Mouse (Mus musculus): ENCODE results near the gene Ccdc84. TPM values are rescaled to one million over a fixed set of nuclear protein-coding genes. Genes with fewer than 3 reads are reported as not detected.

Ccdc84 gene
- total and polyA plus RNA-seq, 3 experiments: 18.0 to 18.7 TPM; not detected in 1

DNA sequence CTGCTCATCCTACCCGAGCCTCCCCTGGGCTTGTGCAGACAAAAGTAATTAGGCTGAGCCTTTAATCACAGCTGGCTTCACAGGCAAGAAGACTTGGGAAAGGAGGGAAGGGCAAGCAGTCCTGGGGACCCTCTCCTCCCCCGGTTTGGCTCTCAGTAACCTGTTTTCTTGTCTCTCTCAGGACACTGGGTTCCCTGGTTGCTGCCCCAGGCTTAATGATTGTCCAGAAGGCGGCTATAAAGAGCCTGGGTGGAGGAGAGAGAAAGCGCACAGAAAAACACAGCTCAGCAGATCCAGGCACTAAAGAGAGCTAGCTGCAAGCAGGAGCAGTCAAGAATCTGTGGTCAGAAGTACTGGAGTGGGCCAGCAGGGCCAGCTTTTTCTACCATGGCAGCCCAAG, 20.3 kb downstream of the Ccdc84 start:
- H3K27me3 ChIP-seq (ENCODE audit: control insufficient read depth in 1 of 2, insufficient read depth in 2 of 2, low read length in 2 of 2): no peaks in the 10 kb centered on the region
- peaks cover 0 to 14% of the 10 kb centered on the region in 2 experiments; a peak in 2 of 4 replicates for H3K4me1 ChIP-seq (ENCODE audit: control insufficient read depth in 1 of 2, insufficient read depth in 2 of 2, low read length in 2 of 2)
- TF ChIP-seq E2F4 (IDR thresholded peaks at IDR 0.05; ENCODE audit: borderline replicate concordance, low read depth, low read length) (no peak), MXI1 (IDR thresholded peaks at IDR 0.05; ENCODE audit: low read depth, low read length) (no peak), RCOR1 (IDR thresholded peaks at IDR 0.05; ENCODE audit: low read depth, low read length) (no peak), EP300 (IDR thresholded peaks at IDR 0.05; ENCODE audit: low read depth in 1 of 2, low read length in 2 of 2) (no peak), NELFE (IDR thresholded peaks at IDR 0.05; ENCODE audit: low read depth, low read length) (no peak), MAFK (IDR thresholded peaks at IDR 0.05; ENCODE audit: borderline replicate concordance, low read depth, low read length) (no peak), TCF12 (IDR thresholded peaks at IDR 0.05; ENCODE audit: low read depth, low read length) (no peak), ZMIZ1 (IDR thresholded peaks at IDR 0.05; ENCODE audit: low read depth, low read length) (no peak), KAT2A (conservative IDR thresholded peaks at IDR 0.05; ENCODE audit: low read depth, low read length) (no peak), JUND (IDR thresholded peaks at IDR 0.05; ENCODE audit: low read depth, low read length) (no peak), UBTF (IDR thresholded peaks at IDR 0.05; ENCODE audit: borderline replicate concordance, insufficient read depth, low read depth, low read length) (no peak), MYC (IDR thresholded peaks at IDR 0.05; ENCODE audit: low read depth, low read length) (no peak), RAD21 (IDR thresholded peaks at IDR 0.05; ENCODE audit: low read depth, low read length) (no peak)
- peak overlapping the region; percentile 72 to 73 for H3K4me3 ChIP-seq (ENCODE audit: control insufficient read depth in 1 of 2, insufficient read depth in 1 of 2, low read depth in 2 of 2, low read length in 2 of 2)
- no peak for DNase-seq (ENCODE audit: low read depth, low spot score)
- H3K79me2 ChIP-seq (ENCODE audit: control insufficient read depth, insufficient read depth, low read length, poor library complexity): peaks cover 8% of the 10 kb centered on the region; the same call in 1 of the 2 replicates
- peak overlapping the region; percentile 80 for H3K9ac ChIP-seq (ENCODE audit: control insufficient read depth, low read depth, low read length, poor library complexity, severe bottlenecking)
- H3K27ac ChIP-seq (ENCODE audit: control insufficient read depth, low read depth, low read length): no peak overlapping the region
- peaks cover 0 to 4% of the 10 kb centered on the region in 2 experiments; a peak in 2 of 4 replicates for H3K36me3 ChIP-seq (ENCODE audit: control insufficient read depth in 1 of 2, insufficient read depth in 2 of 2, low read length in 2 of 2)
- H3K9me3 ChIP-seq (replicated peaks; ENCODE audit: insufficient read depth, low read length): no peaks in the 10 kb centered on the region

- Histone ChIP-seq H3K36me3 (ENCODE audit: control insufficient read depth in 1 of 2, insufficient read depth in 2 of 2, low read length in 2 of 2) (peaks cover 0 to 4% of the 10 kb centered on the region in 2 experiments; a peak in 2 of 4 replicates), H3K9ac (ENCODE audit: control insufficient read depth, low read depth, low read length, poor library complexity, severe bottlenecking) (peak within 1 kb of the TSS; percentile 80), H3K27me3 (ENCODE audit: control insufficient read depth in 1 of 2, insufficient read depth in 2 of 2, low read length in 2 of 2) (no peaks in the 10 kb centered on the region), H3K4me1 (ENCODE audit: control insufficient read depth in 1 of 2, insufficient read depth in 2 of 2, low read length in 2 of 2) (peaks cover 0 to 14% of the 10 kb centered on the region in 2 experiments; a peak in 2 of 4 replicates), H3K9me3 (replicated peaks; ENCODE audit: insufficient read depth, low read length) (no peaks in the 10 kb centered on the region), H3K4me3 (ENCODE audit: control insufficient read depth in 1 of 2, insufficient read depth in 1 of 2, low read depth in 2 of 2, low read length in 2 of 2) (peak within 1 kb of the TSS; percentile 72 to 73), H3K27ac (ENCODE audit: control insufficient read depth, low read depth, low read length) (peak within 1 kb of the TSS; percentile 60), H3K79me2 (ENCODE audit: control insufficient read depth, insufficient read depth, low read length, poor library complexity) (peaks cover 8% of the 10 kb centered on the region; the same call in 1 of the 2 replicates)
- peak; percentile 99 for DNase-seq (ENCODE audit: low read depth, low spot score)
- TF ChIP-seq EP300 (IDR thresholded peaks at IDR 0.05; ENCODE audit: low read depth in 1 of 2, low read length in 2 of 2) (no peak), MXI1 (IDR thresholded peaks at IDR 0.05; ENCODE audit: low read depth, low read length) (peak; percentile 75), ZMIZ1 (IDR thresholded peaks at IDR 0.05; ENCODE audit: low read depth, low read length) (peak; percentile 85), ZNF384 (IDR thresholded peaks at IDR 0.05; ENCODE audit: low read depth, low read length) (no peak), MYC (IDR thresholded peaks at IDR 0.05; ENCODE audit: low read depth, low read length) (peak; percentile 62; the same call in 1 of the 2 replicates), SIN3A (IDR thresholded peaks at IDR 0.05; ENCODE audit: low read length) (peak; percentile 87), POLR2AphosphoS5 (IDR thresholded peaks at IDR 0.05; ENCODE audit: borderline replicate concordance, low read depth, low read length) (peak; percentile 2; the same call in 1 of the 2 replicates), TCF12 (IDR thresholded peaks at IDR 0.05; ENCODE audit: low read depth, low read length) (peak; percentile 41; the same call in 1 of the 2 replicates), MAZ (IDR thresholded peaks at IDR 0.05; ENCODE audit: low read depth, low read length) (0 out of 2 replicates have a peak, but pooled peaks have one; percentile 27), POLR2A (IDR thresholded peaks at IDR 0.05; ENCODE audit: control insufficient read depth in 1 of 2, insufficient read depth in 1 of 2, low read depth in 1 of 2, low read length in 2 of 2, poor library complexity in 1 of 2) (peak; percentile 86 to 97), USF2 (IDR thresholded peaks at IDR 0.05; ENCODE audit: borderline replicate concordance in 1 of 2, insufficient read depth in 1 of 2, low read depth in 1 of 2, low read length in 2 of 2) (peak in 1 of 2 experiments; percentile 65; a peak in 2 of 4 replicates), USF1 (IDR thresholded peaks at IDR 0.05; ENCODE audit: low read depth, low read length) (peak; percentile 95), NELFE (IDR thresholded peaks at IDR 0.05; ENCODE audit: low read depth, low read length) (peak; percentile 94), NRF1 (IDR thresholded peaks at IDR 0.05; ENCODE audit: insufficient read depth, low read depth, low read length, poor library complexity, severe bottlenecking) (peak; percentile 95), ETS1 (IDR thresholded peaks at IDR 0.05; ENCODE audit: low read depth, low read length) (peak; percentile 50; the same call in 1 of the 2 replicates), RCOR1 (IDR thresholded peaks at IDR 0.05; ENCODE audit: low read depth, low read length) (no peak), BHLHE40 (IDR thresholded peaks at IDR 0.05; ENCODE audit: borderline replicate concordance, low read depth, low read length) (no peak), MAX (IDR thresholded peaks at IDR 0.05; ENCODE audit: low read length) (peak; percentile 74), HCFC1 (IDR thresholded peaks at IDR 0.05; ENCODE audit: low read depth, low read length) (peak; percentile 75), ELF1 (IDR thresholded peaks at IDR 0.05; ENCODE audit: low read depth, low read length) (peak; percentile 89), CHD1 (IDR thresholded peaks at IDR 0.05; ENCODE audit: low read depth, low read length) (no peak)
Measured at GRCm38 (mm10) chr9:44396684-44397411, 21.5 kb downstream of the Ccdc84 start, which contains the start of gene Slc37a4. Gene Slc37a4 (plus strand): TSS chr9:44396852.
